Mouse (Mus musculus): ENCODE data around the gene Asb18. TPM values are rescaled to one million over a fixed set of nuclear protein-coding genes. Genes with fewer than 3 reads are reported as not detected.

Gene Asb18
- polyA plus RNA-seq, 1 experiment from 2014 or later = not detected

DNA sequence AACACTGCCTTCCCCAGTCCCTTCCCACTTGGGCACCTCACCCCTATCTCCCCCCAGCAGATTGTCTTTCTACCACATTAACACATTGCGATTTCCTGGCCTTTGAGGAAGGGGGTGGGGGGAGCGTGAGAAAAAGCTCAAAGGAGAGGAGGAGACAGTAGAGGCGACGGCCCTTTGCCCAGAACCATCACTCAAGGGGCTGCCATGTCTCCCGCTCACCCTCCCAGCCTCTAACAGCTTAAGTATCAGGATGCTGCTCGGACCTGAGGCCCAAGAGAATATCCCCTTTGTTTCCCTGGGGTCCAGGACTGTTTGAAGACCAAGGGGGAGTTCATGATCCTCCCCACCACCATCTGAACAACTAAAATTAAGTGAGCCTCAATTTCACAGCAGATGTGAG lies 85.3 kb downstream of the Asb18 start:
- Histone ChIP-seq H3K27me3 (ENCODE audit: insufficient read depth, low read length) (peaks cover 98% of the 10 kb centered on the region), H3K4me1 (ENCODE audit: insufficient read depth) (peaks cover 11% of the 10 kb centered on the region), H3K36me3 (replicated peaks; ENCODE audit: insufficient read depth, low read length) (no peaks in the 10 kb centered on the region), H3K9ac (replicated peaks) (no peak overlapping the region), H3K9me3 (ENCODE audit: low read length) (no peaks in the 10 kb centered on the region), H3K4me2 (ENCODE audit: low read depth, low read length) (no peak overlapping the region; the same call in 1 of the 2 replicates), H3K27ac (ENCODE audit: low read depth) (no peak overlapping the region), H3K4me3 (ENCODE audit: low read depth, low read length) (peak overlapping the region; percentile 2; the same call in 1 of the 2 replicates)
- ATAC-seq (no peak), DNase-seq (no peak)
- 3% methylated on average over 6 of the region's 6 CpGs for WGBS (ENCODE audit: insufficient replicate concordance)
- TF ChIP-seq EP300 (IDR thresholded peaks at IDR 0.05; ENCODE audit: low read depth) = no peak
- TF ChIP-seq CTCF (IDR thresholded peaks at IDR 0.05; ENCODE audit: low read depth) = no peak

DNA sequence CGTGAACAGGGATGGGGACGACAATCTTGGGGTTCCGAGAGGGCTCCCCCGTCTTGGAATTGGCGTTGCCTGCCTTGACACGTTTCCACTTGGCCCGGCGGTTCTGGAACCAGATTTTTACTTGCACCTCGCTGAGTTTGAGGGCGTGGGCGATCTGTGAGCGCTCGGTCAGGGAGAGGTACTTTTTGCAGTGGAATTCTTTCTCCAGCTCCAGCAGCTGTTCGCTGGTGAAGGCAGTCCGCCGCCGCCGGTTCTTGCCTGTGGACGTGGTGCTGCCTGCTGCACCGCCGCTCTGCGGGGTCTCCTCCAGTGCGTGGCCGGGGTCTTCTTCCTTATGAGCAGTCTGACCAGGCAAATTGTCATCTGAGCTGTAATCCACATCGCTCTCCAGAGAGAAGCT lies 85.8 kb downstream of the Asb18 start:
- Histone ChIP-seq H3K9ac (replicated peaks) (no peak overlapping the region), H3K36me3 (replicated peaks; ENCODE audit: insufficient read depth, low read length) (no peaks in the 10 kb centered on the region), H3K27ac (ENCODE audit: low read depth) (no peak overlapping the region), H3K27me3 (ENCODE audit: insufficient read depth, low read length) (peaks cover 98% of the 10 kb centered on the region), H3K9me3 (ENCODE audit: low read length) (no peaks in the 10 kb centered on the region), H3K4me2 (ENCODE audit: low read depth, low read length) (no peak overlapping the region; the same call in 1 of the 2 replicates), H3K4me1 (ENCODE audit: insufficient read depth) (peaks cover 11% of the 10 kb centered on the region), H3K4me3 (ENCODE audit: low read depth, low read length) (peak overlapping the region; percentile 2; the same call in 1 of the 2 replicates)
- ATAC-seq (no peak), DNase-seq (no peak)
- 18% methylated on average over 25 of the region's 25 CpGs for WGBS (ENCODE audit: insufficient replicate concordance)
- TF ChIP-seq EP300 (IDR thresholded peaks at IDR 0.05; ENCODE audit: low read depth) (no peak), CTCF (IDR thresholded peaks at IDR 0.05; ENCODE audit: low read depth) (no peak)

DNA sequence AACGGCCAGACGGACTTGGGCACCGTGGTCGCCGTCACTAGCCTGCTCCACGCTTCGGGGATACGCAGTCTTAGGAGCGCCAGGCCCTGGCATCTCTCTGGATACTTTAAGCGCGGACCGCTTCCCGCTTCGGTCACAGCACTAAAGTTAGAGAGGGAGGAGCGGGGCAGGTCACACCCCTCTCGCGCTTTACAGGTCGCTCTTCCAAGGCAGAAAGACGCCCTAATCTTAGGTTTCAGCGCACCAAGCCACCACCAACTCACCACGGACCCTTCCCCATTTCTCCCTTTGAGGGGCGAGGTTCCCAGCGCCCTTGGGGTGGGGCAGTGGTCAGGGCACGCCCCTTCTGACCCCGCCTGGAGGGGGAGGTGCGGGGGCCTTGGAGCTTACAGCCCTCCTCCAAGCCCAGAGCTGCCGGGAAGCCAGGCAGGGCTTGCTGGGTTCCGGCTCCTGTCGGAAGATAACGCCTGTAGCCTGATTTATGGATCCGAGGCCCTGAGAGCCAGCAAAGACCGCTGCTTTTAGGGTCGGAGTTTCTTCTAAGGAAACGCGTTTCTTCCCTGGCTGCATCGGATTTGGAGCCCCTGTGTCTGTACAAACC lies 87.3 kb downstream of the Asb18 start:
- no peak overlapping the region for H3K9ac ChIP-seq (replicated peaks)
- 4% methylated on average over 34 of the region's 36 CpGs for WGBS (ENCODE audit: insufficient replicate concordance)
- H3K27ac ChIP-seq (ENCODE audit: low read depth) = no peak overlapping the region
- H3K4me3 ChIP-seq (ENCODE audit: low read depth, low read length) = peak overlapping the region; percentile 34
- DNase-seq (peak; percentile 34), ATAC-seq (no peak)
- peaks cover 11% of the 10 kb centered on the region for H3K4me1 ChIP-seq (ENCODE audit: insufficient read depth)
- no peak for TF ChIP-seq CTCF (IDR thresholded peaks at IDR 0.05; ENCODE audit: low read depth)
- TF ChIP-seq EP300 (IDR thresholded peaks at IDR 0.05; ENCODE audit: low read depth) = no peak
- peaks cover 100% of the 10 kb centered on the region for H3K27me3 ChIP-seq (ENCODE audit: insufficient read depth, low read length)
- no peaks in the 10 kb centered on the region for H3K9me3 ChIP-seq (ENCODE audit: low read length)
- H3K36me3 ChIP-seq (replicated peaks; ENCODE audit: insufficient read depth, low read length) = no peaks in the 10 kb centered on the region
- peak overlapping the region; percentile 53 for H3K4me2 ChIP-seq (ENCODE audit: low read depth, low read length)

DNA sequence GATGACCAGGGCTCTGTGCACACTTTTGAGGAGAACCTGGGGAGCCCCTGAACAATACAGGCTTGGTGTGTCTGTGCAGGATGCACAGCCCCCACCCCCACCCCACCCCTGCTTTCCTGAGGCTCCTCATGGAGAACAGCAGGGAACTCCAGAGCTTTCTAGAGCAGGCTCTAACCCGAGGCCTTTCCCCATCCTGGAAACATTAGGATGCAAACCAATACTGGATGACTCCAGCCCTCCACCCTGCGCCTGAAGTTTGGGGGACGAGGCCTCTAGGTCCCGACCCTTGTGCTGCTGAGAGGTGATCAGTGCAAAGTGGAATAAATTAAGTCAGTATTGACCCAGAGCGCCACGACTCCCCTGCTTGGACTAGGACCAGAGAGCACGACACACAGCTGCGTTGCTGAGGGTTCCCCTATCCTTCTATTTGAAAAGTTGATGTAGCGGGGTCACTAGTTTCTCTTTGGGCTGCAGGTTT lies 87.8 kb downstream of the Asb18 start:
- no peak for ATAC-seq

DNA sequence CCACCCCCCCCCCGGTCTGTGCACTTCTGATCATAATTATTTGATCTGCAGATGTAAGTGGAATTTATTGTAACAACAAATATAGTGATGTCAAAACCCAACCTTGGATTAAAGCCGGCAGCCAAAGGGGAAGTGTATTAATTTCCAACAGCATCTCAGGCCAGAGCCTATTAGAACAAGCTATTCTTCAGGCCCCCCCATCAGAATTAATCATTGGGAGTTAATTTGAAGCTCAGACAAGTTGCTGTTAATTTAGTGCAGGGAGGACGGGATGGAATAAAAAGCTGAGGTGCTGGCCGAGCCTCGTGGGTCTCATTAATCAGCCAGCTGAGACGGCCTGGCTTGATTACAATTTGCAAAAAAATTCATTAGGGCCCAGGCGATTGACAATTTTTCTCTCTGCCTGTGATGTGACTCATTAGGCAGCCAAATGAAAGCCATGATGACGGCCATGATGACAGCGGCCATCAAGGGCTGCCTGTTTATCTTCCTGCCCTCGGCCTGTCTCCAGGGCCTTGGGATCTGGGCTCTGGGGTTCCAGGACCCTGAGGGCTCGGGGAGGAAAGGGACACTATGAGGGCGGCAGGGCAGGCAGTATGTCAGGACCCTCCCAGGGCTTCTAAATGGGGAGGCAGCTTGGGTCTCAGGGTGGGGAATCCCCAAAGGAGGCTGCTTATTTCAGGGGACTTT lies 88.8 kb downstream of the Asb18 start:
- Histone ChIP-seq H3K4me2 (ENCODE audit: low read depth, low read length) (no peak overlapping the region), H3K4me3 (ENCODE audit: low read depth, low read length) (no peak overlapping the region), H3K9ac (replicated peaks) (no peak overlapping the region), H3K27me3 (ENCODE audit: insufficient read depth, low read length) (peaks cover 98% of the 10 kb centered on the region), H3K27ac (ENCODE audit: low read depth) (no peak overlapping the region), H3K36me3 (replicated peaks; ENCODE audit: insufficient read depth, low read length) (no peaks in the 10 kb centered on the region), H3K4me1 (ENCODE audit: insufficient read depth) (peaks cover 7% of the 10 kb centered on the region), H3K9me3 (ENCODE audit: low read length) (no peaks in the 10 kb centered on the region)
- no peak for DNase-seq
- 55% methylated on average over 12 of the region's 12 CpGs for WGBS (ENCODE audit: insufficient replicate concordance)
- no peak for ATAC-seq
- no peak for TF ChIP-seq CTCF (IDR thresholded peaks at IDR 0.05; ENCODE audit: low read depth)

More for the DNA sequence above, 87.8 kb downstream of the Asb18 start:
- DNase-seq = no peak
- H3K4me3 ChIP-seq (ENCODE audit: low read depth, low read length) = no peak overlapping the region
- no peak overlapping the region for H3K27ac ChIP-seq (ENCODE audit: low read depth)
- WGBS (ENCODE audit: insufficient replicate concordance) = 26% methylated on average over 9 of the region's 9 CpGs
- H3K27me3 ChIP-seq (ENCODE audit: insufficient read depth, low read length) = peaks cover 100% of the 10 kb centered on the region
- no peaks in the 10 kb centered on the region for H3K9me3 ChIP-seq (ENCODE audit: low read length)
- no peak overlapping the region for H3K9ac ChIP-seq (replicated peaks)
- no peak for TF ChIP-seq EP300 (IDR thresholded peaks at IDR 0.05; ENCODE audit: low read depth)
- TF ChIP-seq CTCF (IDR thresholded peaks at IDR 0.05; ENCODE audit: low read depth) = no peak
- H3K4me1 ChIP-seq (ENCODE audit: insufficient read depth) = peaks cover 11% of the 10 kb centered on the region
- H3K36me3 ChIP-seq (replicated peaks; ENCODE audit: insufficient read depth, low read length) = no peaks in the 10 kb centered on the region
- peak overlapping the region; percentile 53; the same call in 1 of the 2 replicates for H3K4me2 ChIP-seq (ENCODE audit: low read depth, low read length)

DNA sequence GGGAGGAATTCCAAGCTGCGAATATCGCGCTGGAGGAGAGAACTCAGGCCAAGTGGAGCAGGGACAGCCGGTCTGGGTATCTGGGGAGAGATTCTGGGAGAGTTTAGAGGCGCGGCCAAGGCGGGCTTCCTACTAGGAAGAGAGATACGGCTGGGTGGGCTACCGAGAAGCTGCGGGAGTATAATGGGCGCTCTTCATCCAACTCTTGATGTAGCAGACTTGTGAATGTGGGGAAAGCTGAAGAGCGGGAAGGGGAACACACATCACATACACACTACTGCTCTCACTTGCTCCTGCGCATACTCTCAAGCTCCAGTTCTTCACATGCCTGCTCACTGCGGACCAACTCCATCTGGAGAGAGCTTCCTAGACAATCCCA lies 90.8 kb downstream of the Asb18 start:
- H3K4me1 ChIP-seq (ENCODE audit: insufficient read depth) = no peaks in the 10 kb centered on the region
- H3K27ac ChIP-seq (ENCODE audit: low read depth) = no peak overlapping the region
- H3K36me3 ChIP-seq (replicated peaks; ENCODE audit: insufficient read depth, low read length) = no peaks in the 10 kb centered on the region
- no peak overlapping the region for H3K4me3 ChIP-seq (ENCODE audit: low read depth, low read length)
- H3K4me2 ChIP-seq (ENCODE audit: low read depth, low read length) = no peak overlapping the region
- DNase-seq (no peak), ATAC-seq (no peak)
- no peaks in the 10 kb centered on the region for H3K9me3 ChIP-seq (ENCODE audit: low read length)
- peaks cover 84% of the 10 kb centered on the region for H3K27me3 ChIP-seq (ENCODE audit: insufficient read depth, low read length)
- WGBS (ENCODE audit: insufficient replicate concordance) = 16% methylated on average over 14 of the region's 14 CpGs
- H3K9ac ChIP-seq (replicated peaks) = no peak overlapping the region
- TF ChIP-seq EP300 (IDR thresholded peaks at IDR 0.05; ENCODE audit: low read depth) (no peak), CTCF (IDR thresholded peaks at IDR 0.05; ENCODE audit: low read depth) (no peak)

All from liver, postnatal 0 days (tissue).